Mouse (Mus musculus) layer of hippocampus, adult 18-20 months (tissue): ENCODE results near the gene Hyal1. TPM values are rescaled to one million over a fixed set of nuclear protein-coding genes. Genes with fewer than 3 reads are reported as not detected.

Experiments used
- DNase-seq, 2 experiments: peaks; one replicate each; pipeline ENCODE4 v3.0.0; 2022; ENCODE audit warnings: low spot score in 2 of 2
- long read RNA-seq: library from polyadenylated mRNA; stranded (forward); transcript quantifications from one replicate; pipeline ENCODE4 v2.0.0, GENCODE M21; 2021
- total RNA-seq, 2 experiments: library from RNA; stranded (reverse); gene quantifications; 2 replicates each; pipeline ENCODE4 v1.2.3; 2021

The Hyal1 gene
- total RNA-seq: 1 to 10 TPM; 5.1 to 7.3 TPM
- long read RNA-seq: 0 reads

GRCm38 (mm10) chr9:107576357-107577107 is at the start of gene Hyal1:
TSS of gene Hyal1 (plus strand) at chr9:107576927.
- peak in 1 of 2 experiments; percentile 49 for DNase-seq

DNA sequence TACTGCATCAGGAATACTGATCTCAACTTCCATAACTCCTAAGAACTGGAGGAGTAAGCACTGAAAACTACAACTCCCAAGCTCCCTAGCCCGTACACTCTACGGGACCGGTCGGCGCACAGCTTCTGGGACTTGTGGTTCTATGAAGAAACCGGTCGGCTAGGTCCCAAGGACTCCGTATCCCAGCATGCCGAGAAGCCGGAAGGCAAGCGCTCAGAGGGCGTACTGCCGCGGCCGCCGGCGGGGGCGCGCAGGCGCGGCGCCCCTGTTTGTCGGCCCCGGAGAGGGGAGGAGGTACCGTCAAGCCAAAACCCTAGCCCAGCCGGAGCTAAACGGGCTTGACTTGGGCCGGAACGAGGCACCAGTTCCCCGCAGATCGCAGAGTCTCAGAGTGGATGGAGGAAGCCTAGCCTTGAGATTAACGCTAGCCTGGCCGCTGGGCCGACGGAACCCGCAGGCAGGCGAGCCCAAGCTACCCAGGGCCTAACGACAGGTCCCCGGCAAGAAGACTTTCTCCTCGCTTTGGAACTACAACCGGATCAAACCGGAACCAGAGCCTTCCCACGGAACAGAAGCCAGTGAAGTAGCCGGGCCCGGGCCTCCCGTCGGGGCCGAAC is 42.8 kb upstream of the Hyal1 start, which contains the start of gene Tmem115:
Gene Tmem115 (plus strand): TSS at position 155 of the 617 bp plus-strand sequence.
- peak; percentile 95 to 98 for DNase-seq

- no peak for DNase-seq
Measured at GRCm38 (mm10) chr9:107534408-107535202, 42.1 kb upstream of the Hyal1 start.

GRCm38 (mm10) chr9:107538231-107538630 is 38.5 kb upstream of the Hyal1 start:
- DNase-seq: peak in 1 of 2 experiments; percentile 76

GRCm38 (mm10) chr9:107538711-107539110 is 38.0 kb upstream of the Hyal1 start:
- no peak for DNase-seq

- DNase-seq: no peak
Measured at GRCm38 (mm10) chr9:107539940-107540339, 36.8 kb upstream of the Hyal1 start.

DNA sequence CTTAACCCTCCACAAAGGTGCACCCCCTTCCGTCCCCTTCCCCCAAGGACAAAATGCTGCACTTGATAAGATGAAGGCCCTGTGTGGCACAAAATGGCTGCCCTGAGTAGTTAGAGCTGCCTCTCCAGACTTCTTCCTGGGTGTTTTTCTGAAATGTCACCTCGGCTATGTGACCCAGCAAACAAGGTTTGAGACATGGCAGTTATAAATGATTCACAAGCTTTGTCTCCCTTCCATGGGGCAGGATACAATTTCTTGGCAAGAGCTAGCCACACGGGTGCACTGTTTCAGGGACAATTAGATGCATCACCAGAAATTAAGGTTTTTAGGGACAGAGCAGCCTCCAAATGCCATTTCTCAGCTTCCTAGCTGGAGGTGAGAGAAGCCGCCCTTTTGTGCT is 36.3 kb upstream of the Hyal1 start:
- no peak for DNase-seq

DNA sequence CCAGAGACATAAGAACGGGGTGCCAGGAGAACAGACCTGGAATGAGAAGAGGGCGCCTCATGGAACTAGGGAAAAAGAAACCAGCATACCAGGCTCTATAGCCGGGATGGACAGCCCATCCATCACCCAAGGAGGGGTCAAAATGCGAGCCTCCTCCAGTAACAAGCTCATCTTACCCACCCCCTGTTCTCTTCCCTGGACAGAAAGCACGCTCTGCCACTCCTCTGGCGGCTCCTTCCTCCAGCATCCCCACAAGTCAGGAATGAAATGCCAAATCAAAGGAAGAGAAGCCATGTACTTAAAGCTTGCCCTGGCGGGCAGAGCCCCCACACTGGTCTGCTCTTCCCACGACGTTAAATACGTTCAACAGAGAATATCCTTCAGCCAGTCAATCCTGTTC is 35.7 kb upstream of the Hyal1 start:
- no peak for DNase-seq

- DNase-seq: peak; percentile 93 to 95
Measured at GRCm38 (mm10) chr9:107541474-107542351, 35.0 kb upstream of the Hyal1 start, which contains the start of the genes Cyb561d2 and Nprl2. TSS of gene Cyb561d2 (minus strand) at chr9:107542193. TSS of gene Nprl2 (plus strand) at chr9:107542226.

- DNase-seq: no peak
Measured at GRCm38 (mm10) chr9:107542352-107542686, 34.4 kb upstream of the Hyal1 start.

GRCm38 (mm10) chr9:107542721-107543120 is 34.0 kb upstream of the Hyal1 start:
- DNase-seq: no peak

- DNase-seq: no peak
Measured at GRCm38 (mm10) chr9:107543299-107543698, 33.4 kb upstream of the Hyal1 start.

GRCm38 (mm10) chr9:107544196-107544700 is 32.5 kb upstream of the Hyal1 start:
- no peak for DNase-seq

DNA sequence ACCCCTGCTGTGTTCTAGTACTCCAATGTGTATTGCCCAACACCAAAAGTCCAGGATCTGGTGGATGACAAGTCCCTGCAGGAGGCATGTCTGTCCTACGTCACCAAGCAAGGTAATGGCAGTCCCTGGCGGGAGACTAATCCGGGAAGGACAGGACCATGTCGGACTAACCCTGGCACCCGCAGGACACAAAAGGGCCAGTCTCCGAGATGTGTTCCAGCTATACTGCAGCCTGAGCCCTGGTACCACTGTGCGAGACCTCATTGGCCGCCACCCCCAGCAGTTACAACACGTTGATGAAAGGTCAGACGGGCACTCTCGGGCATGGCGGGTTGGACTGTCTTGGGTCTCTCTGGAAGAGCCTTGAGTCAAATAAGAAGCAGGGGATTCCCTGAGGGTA is 32.0 kb upstream of the Hyal1 start:
- no peak for DNase-seq

DNA sequence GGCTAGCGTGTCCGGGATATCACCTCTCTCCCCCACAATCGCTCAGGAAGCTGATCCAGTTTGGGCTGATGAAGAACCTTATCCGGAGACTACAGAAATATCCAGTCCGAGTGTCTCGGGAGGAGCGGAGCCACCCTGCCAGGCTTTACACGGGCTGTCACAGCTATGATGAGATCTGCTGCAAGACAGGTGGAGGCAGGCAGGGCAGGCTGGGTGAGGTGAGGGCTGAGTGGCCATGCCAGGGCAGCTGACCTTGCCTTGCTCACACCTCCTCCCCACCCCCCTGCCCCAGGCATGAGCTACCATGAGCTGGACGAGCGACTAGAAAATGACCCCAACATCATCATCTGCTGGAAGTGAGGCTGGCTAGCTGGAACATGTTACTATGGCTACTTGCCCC is 31.5 kb upstream of the Hyal1 start:
- no peak for DNase-seq

DNA sequence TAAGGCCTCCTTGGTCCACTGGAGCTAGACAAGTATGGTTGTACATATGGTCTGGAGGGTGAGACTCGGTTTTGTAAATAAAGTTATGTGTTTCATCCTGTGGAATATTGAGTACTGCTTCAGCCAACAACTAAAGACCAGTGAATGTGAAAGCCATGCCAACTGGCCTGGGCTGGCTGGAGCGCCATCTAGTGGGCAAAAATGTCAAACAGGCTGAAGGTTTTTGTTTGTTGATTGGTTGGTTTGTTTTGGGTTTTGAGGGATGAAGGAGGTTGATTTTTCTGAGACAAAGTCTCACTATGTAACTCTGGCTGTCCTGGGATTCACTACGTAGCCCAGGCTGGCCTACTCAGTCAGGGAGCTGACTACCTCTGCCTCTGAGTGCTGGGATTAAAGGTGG is 31.1 kb upstream of the Hyal1 start:
- DNase-seq: peak in 1 of 2 experiments; percentile 83

- DNase-seq: peak; percentile 78 to 90
Measured at GRCm38 (mm10) chr9:107547026-107547425, 29.7 kb upstream of the Hyal1 start, which contains the start of gene Zmynd10. TSS of gene Zmynd10 (plus strand) at chr9:107547298.

DNA sequence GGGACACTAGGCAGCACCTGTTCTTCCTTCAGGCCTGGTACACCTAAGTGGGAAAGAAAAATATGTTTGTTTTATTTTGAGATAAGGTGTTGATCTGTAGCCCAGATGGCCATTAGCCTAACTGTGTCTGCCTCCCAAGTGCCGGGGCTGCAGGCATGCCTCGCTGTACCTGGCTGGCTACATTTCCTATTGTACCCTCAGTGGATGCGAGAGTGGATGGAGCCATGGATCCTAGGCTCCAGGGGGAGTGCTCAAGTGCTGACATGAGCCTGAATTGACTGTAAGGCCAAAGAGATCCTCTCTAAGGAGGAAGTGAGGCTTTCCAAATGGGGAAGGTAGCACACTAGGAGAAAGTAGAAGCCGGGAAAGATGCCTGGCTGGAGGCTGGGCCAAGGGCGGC is 28.8 kb upstream of the Hyal1 start:
- DNase-seq: no peak

GRCm38 (mm10) chr9:107548820-107549219 is 27.9 kb upstream of the Hyal1 start:
- no peak for DNase-seq

DNA sequence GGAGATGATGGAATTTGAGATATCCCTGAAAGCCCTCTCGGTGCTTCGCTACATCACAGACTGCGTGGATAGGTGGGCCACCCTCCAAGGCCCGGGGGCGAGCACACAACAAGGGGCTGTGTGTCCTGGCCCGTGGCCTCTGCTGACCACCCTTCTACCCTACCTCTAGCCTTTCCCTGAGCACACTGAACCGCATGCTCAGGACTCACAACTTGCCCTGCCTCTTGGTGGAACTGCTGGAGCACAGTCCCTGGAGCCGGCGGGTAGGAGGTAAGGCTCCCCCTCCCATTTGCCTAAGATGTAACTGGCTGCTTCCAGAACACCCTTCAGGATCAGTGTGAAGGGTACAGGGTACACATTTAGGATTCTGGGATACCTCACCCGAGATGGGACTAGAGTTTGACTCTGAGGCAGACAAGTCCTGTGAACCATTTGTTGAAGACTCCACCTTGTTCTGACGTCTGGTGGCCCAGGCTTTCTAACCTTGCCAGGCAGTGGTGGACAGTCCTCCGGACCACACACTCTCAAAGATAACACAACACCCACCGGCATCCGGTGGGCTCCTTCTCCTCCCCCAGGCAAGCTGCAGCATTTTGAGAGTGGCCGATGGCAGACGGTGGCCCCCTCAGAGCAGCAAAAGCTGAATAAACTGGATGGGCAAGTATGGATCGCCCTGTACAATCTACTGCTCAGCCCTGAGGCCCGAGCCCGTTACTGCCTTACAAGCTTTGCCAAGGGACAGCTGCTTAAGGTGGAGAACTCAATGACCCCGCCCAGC is 27.2 kb upstream of the Hyal1 start:
- no peak for DNase-seq
